Mouse (Mus musculus) central nervous system, embryonic 18 days (tissue): ENCODE measurements around the gene Tmem42. TPM values are rescaled to one million over a fixed set of nuclear protein-coding genes. Genes with fewer than 3 reads are reported as not detected.

ENCODE experiments used
- polyA plus RNA-seq: library from polyadenylated mRNA; depleted of rRNA; stranded (reverse); fragments of >200 nt; gene quantifications from 2 replicates; pipeline ENCODE4 v1.2.3, GENCODE M21; 2012; rRNA removed

Tmem42 gene
- 23.3 and 24.8 TPM in 2 replicates for polyA plus RNA-seq

GRCm38 (mm10) chr9:123020995-123021631, at the start of gene Tmem42:
Gene Tmem42 (plus strand): TSS chr9:123021326.

GRCm38 (mm10) chr9:123034426-123034825, 13.3 kb downstream of the Tmem42 start, which contains the start of gene Tgm4:
Gene Tgm4 (plus strand): TSS chr9:123034726.

Other genes starting within 250 kb of the Tmem42 start
- 7.1 and 7.6 TPM in 2 replicates for gene Tcaim, start 215.8 kb upstream of the Tmem42 start, polyA plus RNA-seq
- gene Gm35549, start 177.3 kb upstream of the Tmem42 start, polyA plus RNA-seq = not detected in 2 replicates
- gene Zfp445, start 155.3 kb upstream of the Tmem42 start, polyA plus RNA-seq = 186 and 197 TPM in 2 replicates
- 5.5 and 5.9 TPM in 2 replicates for gene Zkscan7, start 135.6 kb upstream of the Tmem42 start, polyA plus RNA-seq
- 8.4 and 9.6 TPM in 2 replicates for gene Zfp105, start 98.3 kb upstream of the Tmem42 start, polyA plus RNA-seq
- gene 1110059G10Rik, start 70.3 kb upstream of the Tmem42 start, polyA plus RNA-seq = 21.4 and 22.0 TPM in 2 replicates
- gene Kif15, start 70.3 kb upstream of the Tmem42 start, polyA plus RNA-seq = 7.3 and 8.7 TPM in 2 replicates
- gene Tgm4, start 13.4 kb downstream of the Tmem42 start, polyA plus RNA-seq = 0.52 and 0.60 TPM in 2 replicates
- gene Zdhhc3, start 91.9 kb downstream of the Tmem42 start, polyA plus RNA-seq = 72.1 and 72.9 TPM in 2 replicates
- gene Exosc7, start 91.9 kb downstream of the Tmem42 start, polyA plus RNA-seq = 89.0 and 89.8 TPM in 2 replicates
- 10.1 and 14.0 TPM in 2 replicates for gene Clec3b, start 129.6 kb downstream of the Tmem42 start, polyA plus RNA-seq
- 0.52 and 1.1 TPM in 2 replicates for gene Cdcp1, start 194.7 kb downstream of the Tmem42 start, polyA plus RNA-seq
- 76.0 and 94.1 TPM in 2 replicates for gene Tmem158, start 239.4 kb downstream of the Tmem42 start, polyA plus RNA-seq